Mouse (Mus musculus) liver, adult 2 months (tissue): ENCODE measurements around the gene Bex4. TPM values are rescaled to one million over a fixed set of nuclear protein-coding genes. Genes with fewer than 3 reads are reported as not detected.
"Not testable (repeated sequence)": the region's sequence is repeated elsewhere in the genome, so short reads cannot be mapped to it uniquely, and the experiment has no call there.

ENCODE experiments used
- DNase-seq: peaks from one replicate; pipeline ENCODE4 v3.0.0-alpha.2; 2011; ENCODE audit warnings: low read depth, low spot score; ENCODE audit errors: extremely low read depth
- H3K27ac ChIP-seq: fragments of 200-500 bp; replicated peaks from 2 replicates; pipeline ENCODE4 v1.5.1; 2012; ENCODE audit warnings: low read depth, mild to moderate bottlenecking, control low read depth, inconsistent platforms, low read length; ENCODE audit not compliant: insufficient read depth
- H3K27me3 ChIP-seq: fragments of 200-500 bp; 2 replicates; pipeline ENCODE4 v1.6.1; 2012; ENCODE audit warnings: mild to moderate bottlenecking, moderate library complexity, low read length, inconsistent platforms; ENCODE audit not compliant: control insufficient read depth, insufficient read depth
- H3K36me3 ChIP-seq: fragments of 200-500 bp; 2 replicates; pipeline ENCODE4 v1.6.1; 2012; ENCODE audit warnings: low read length, inconsistent platforms; ENCODE audit not compliant: control insufficient read depth, insufficient read depth
- H3K4me1 ChIP-seq: fragments of 200-500 bp; 2 replicates; pipeline ENCODE4 v1.6.1; 2011; ENCODE audit warnings: low read length; ENCODE audit not compliant: control insufficient read depth, insufficient read depth
- H3K4me3 ChIP-seq: fragments of 200-500 bp; 2 replicates; pipeline ENCODE4 v1.5.1; 2011; ENCODE audit warnings: low read depth, mild to moderate bottlenecking, control low read depth, low read length, moderate library complexity; ENCODE audit not compliant: insufficient read depth
- H3K79me2 ChIP-seq: fragments of 200-500 bp; 2 replicates; pipeline ENCODE4 v1.6.1; 2012; ENCODE audit warnings: inconsistent platforms, mild to moderate bottlenecking, low read length, moderate library complexity; ENCODE audit not compliant: control insufficient read depth, insufficient read depth
- H3K9ac ChIP-seq: fragments of 200-500 bp; 2 replicates; pipeline ENCODE4 v1.6.1; 2012; ENCODE audit warnings: low read depth, mild to moderate bottlenecking, control low read depth, inconsistent platforms, low read length
- CTCF ChIP-seq: fragments of 200-500 bp; IDR thresholded peaks from 2 replicates; pipeline ENCODE4 v1.5.1; 2011; ENCODE audit warnings: low read depth, low read length, control low read depth
- POLR2A ChIP-seq: fragments of 200-500 bp; IDR thresholded peaks from 2 replicates; pipeline ENCODE4 v1.6.1; 2011; ENCODE audit warnings: low read length, control low read depth; ENCODE audit not compliant: insufficient read depth; ENCODE audit errors: extremely low read depth
- WGBS: fragments of 180-500 bp; shearing (Covaris S2); methylation state at CpG from one replicate; pipeline ENCODE4 v1.1.7; 2018; 5-methylcytosine and 5-hydroxymethylcytosine counted together
- polyA plus RNA-seq: library from polyadenylated mRNA; depleted of rRNA; stranded (reverse); fragments of >200 nt; gene quantifications from 2 replicates; pipeline ENCODE4 v1.2.3, GENCODE M21; 2012; rRNA removed
- total RNA-seq: library from RNA; depleted of rRNA; stranded (reverse); fragments of >200 nt; gene quantifications from 2 replicates; pipeline ENCODE4 v1.2.3, GENCODE M21; 2014; rRNA removed

The Bex4 gene
- total RNA-seq (0.37 and 0.67 TPM in 2 replicates), polyA plus RNA-seq (0.15 and 0.32 TPM in 2 replicates)

- not testable (repeated sequence) for H3K4me3 ChIP-seq, DNase-seq, H3K27me3 ChIP-seq, H3K9ac ChIP-seq, H3K79me2 ChIP-seq, H3K27ac ChIP-seq, H3K36me3 ChIP-seq, H3K4me1 ChIP-seq
- 3% methylated on average over 12 of the region's 64 CpGs for WGBS
Measured at GRCm38 (mm10) chrX:136138827-136139639, at the start of gene Bex4. Gene Bex4 (plus strand): TSS chrX:136138996.

DNA sequence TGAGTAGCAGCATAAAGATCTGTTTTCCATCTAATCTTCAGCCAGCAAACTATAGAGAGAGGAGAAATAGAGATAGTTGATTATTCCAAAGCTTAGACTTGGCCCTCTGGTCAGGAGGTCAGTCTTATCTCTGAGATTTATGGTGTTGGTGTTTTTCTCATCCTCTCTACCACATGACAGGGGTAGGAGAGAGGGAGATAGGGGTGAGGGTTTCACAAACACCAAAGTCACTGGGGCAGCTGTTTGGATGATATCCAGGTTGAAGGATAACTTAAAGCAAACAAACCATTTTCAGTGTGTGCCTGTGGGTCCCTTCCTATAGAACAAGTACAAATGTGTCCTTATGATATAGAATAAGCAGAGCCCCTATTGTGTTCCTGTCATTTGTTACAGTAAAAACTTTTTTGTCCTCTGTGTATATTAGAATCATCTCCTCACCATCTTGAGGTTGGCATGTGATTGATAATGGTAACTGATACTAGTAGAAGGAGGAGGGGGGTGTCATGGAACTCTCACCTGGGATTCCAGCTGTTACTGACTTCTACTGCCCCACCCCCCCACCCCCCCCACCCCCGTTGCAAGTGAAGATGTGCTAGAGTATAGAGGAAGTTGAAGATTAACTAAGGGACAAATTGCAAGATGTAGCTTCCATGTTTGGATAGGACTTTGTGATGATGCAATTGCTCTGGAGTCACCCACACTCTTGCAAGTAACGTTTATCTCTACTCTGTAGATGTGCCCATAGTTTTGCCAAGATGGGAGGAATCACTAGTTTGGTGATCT, 46.1 kb upstream of the Bex4 start:
- Histone ChIP-seq H3K27ac (no peak overlapping the region), H3K79me2 (no peaks in the 10 kb centered on the region), H3K4me1 (no peaks in the 10 kb centered on the region), H3K27me3 (no peaks in the 10 kb centered on the region), H3K4me3 (no peak overlapping the region), H3K9ac (no peak overlapping the region), H3K36me3 (no peaks in the 10 kb centered on the region)
- no peak for TF ChIP-seq CTCF
- TF ChIP-seq POLR2A, result no peak
- 4% methylated on average over 2 of the region's 2 CpGs for WGBS
- peak; percentile 4 for DNase-seq

DNA sequence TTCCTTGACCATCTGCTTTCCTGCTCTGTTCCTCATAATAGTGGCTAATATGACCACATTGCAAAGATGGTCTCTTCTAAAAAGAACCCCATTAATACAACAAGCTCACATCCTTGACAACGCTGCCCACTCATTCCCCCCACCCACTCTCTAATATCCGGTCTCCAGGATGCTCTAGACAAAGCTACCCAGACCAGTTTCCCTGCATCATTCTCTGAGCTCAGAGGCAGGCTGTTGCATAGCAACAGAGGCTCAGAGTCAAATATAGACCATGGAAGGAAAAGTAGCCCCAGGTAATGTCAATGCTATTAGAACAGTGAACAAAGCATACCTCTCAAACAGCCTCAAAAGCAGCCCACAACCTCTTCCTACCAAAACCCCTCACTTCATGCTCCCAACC, 44.4 kb upstream of the Bex4 start:
- Histone ChIP-seq H3K36me3 (no peaks in the 10 kb centered on the region), H3K79me2 (no peaks in the 10 kb centered on the region), H3K9ac (no peak overlapping the region), H3K27ac (no peak overlapping the region), H3K4me3 (no peak overlapping the region), H3K4me1 (no peaks in the 10 kb centered on the region), H3K27me3 (no peaks in the 10 kb centered on the region)
- DNase-seq, result no peak
- 53% methylated on average over 2 of the region's 2 CpGs for WGBS
- TF ChIP-seq POLR2A, result no peak
- no peak for TF ChIP-seq CTCF

- Histone ChIP-seq H3K4me1 (no peaks in the 10 kb centered on the region), H3K27ac (no peak overlapping the region), H3K36me3 (no peaks in the 10 kb centered on the region), H3K4me3 (no peak overlapping the region), H3K9ac (no peak overlapping the region), H3K79me2 (no peaks in the 10 kb centered on the region), H3K27me3 (no peaks in the 10 kb centered on the region)
- WGBS, result 85% methylated on average over 4 of the region's 4 CpGs
- no peak for TF ChIP-seq POLR2A
- no peak for TF ChIP-seq CTCF
- DNase-seq, result no peak
Measured at GRCm38 (mm10) chrX:136104046-136104723, 34.6 kb upstream of the Bex4 start.

GRCm38 (mm10) chrX:136104724-136105088, 34.1 kb upstream of the Bex4 start:
- TF ChIP-seq POLR2A (no peak), CTCF (no peak)
- no peaks in the 10 kb centered on the region for H3K4me1 ChIP-seq
- H3K9ac ChIP-seq, result no peak overlapping the region
- H3K27ac ChIP-seq, result no peak overlapping the region
- 82% methylated on average over 3 of the region's 3 CpGs for WGBS
- DNase-seq, result no peak
- H3K36me3 ChIP-seq, result no peaks in the 10 kb centered on the region
- no peak overlapping the region for H3K4me3 ChIP-seq
- no peaks in the 10 kb centered on the region for H3K79me2 ChIP-seq
- H3K27me3 ChIP-seq, result no peaks in the 10 kb centered on the region
